Mouse (Mus musculus): ENCODE data around the gene Kmt2c.

DNA sequence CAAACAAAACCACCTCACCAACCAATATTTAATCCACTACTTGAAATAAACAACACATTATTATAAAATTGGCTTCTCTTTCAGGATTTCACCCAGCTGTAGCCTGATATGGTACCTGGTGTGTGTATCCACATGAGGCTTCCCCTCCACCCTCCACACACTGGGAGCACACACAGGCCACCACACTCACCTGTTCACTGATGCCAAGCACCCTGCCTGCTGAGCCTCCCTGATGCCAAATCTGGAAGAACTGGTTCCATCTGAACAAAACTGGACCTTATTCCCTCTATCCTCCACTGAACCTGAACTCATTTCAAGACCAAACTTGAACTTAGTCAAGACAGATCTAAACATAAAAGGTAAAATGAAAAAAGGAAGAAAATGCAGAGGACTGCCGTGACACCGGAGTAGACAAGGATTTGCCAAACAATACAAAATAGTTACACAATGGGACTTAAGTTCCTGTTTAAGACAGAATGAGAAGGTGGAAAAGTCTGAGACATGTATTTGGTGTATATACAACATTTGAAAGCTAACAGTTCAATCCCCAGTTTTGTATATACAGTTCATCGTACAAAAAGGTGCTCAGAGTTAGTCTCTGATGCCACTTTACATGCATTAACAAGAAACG is 230.2 kb downstream of the Kmt2c start:
- TF ChIP-seq CTCF (IDR thresholded peaks at IDR 0.05; ENCODE audit: extremely low read depth, insufficient read depth, low read length): no peak
- no peak for TF ChIP-seq POLR2A (IDR thresholded peaks at IDR 0.05; ENCODE audit: extremely low read depth, insufficient read depth, low read length)

Measured in cortical plate, adult 2 months (tissue).